Mouse (Mus musculus): ENCODE data around the gene Ptpn5.

Gene Ptpn5

GRCm38 (mm10) chr7:47056273-47056672 lies 77.2 kb downstream of the Ptpn5 start:
- no peak for DNase-seq (ENCODE audit: low spot score in 2 of 2)

GRCm38 (mm10) chr7:47055744-47056143 lies 77.7 kb downstream of the Ptpn5 start:
- DNase-seq (ENCODE audit: low spot score in 2 of 2) = no peak

GRCm38 (mm10) chr7:47054666-47055065 lies 78.8 kb downstream of the Ptpn5 start:
- no peak for DNase-seq (ENCODE audit: low spot score in 2 of 2)

GRCm38 (mm10) chr7:47053287-47053686 lies 80.2 kb downstream of the Ptpn5 start:
- no peak for DNase-seq (ENCODE audit: low spot score in 2 of 2)

GRCm38 (mm10) chr7:47052276-47052675 lies 81.2 kb downstream of the Ptpn5 start:
- no peak for DNase-seq (ENCODE audit: low spot score in 2 of 2)

GRCm38 (mm10) chr7:47051404-47052151 lies 81.9 kb downstream of the Ptpn5 start:
- peak; percentile 18 to 33 for DNase-seq (ENCODE audit: low spot score in 2 of 2)

GRCm38 (mm10) chr7:47050766-47051165 lies 82.7 kb downstream of the Ptpn5 start:
- DNase-seq (ENCODE audit: low spot score in 2 of 2) = peak; percentile 20 to 41

- peak; percentile 82 to 86 for DNase-seq (ENCODE audit: low spot score in 2 of 2)
These were observed 83.1 kb downstream of the Ptpn5 start, which contains the start of gene Tmem86a for GRCm38 (mm10) chr7:47050366-47050765. TSS of gene Tmem86a (plus strand) at chr7:47050601.

GRCm38 (mm10) chr7:47042823-47043490 lies 90.5 kb downstream of the Ptpn5 start:
- DNase-seq (ENCODE audit: low spot score in 2 of 2) = no peak

- no peak for DNase-seq (ENCODE audit: low spot score in 2 of 2)
These were observed 91.4 kb downstream of the Ptpn5 start for GRCm38 (mm10) chr7:47042121-47042520.

GRCm38 (mm10) chr7:47041706-47042105 lies 91.8 kb downstream of the Ptpn5 start:
- DNase-seq (ENCODE audit: low spot score in 2 of 2) = no peak

- no peak for DNase-seq (ENCODE audit: low spot score in 2 of 2)
These were observed 98.1 kb downstream of the Ptpn5 start for GRCm38 (mm10) chr7:47035426-47035825.

GRCm38 (mm10) chr7:47034785-47035384 lies 98.6 kb downstream of the Ptpn5 start:
- DNase-seq (ENCODE audit: low spot score in 2 of 2) = no peak

- no peak for DNase-seq (ENCODE audit: low spot score in 2 of 2)
These were observed 102.1 kb downstream of the Ptpn5 start for GRCm38 (mm10) chr7:47031371-47031770.

GRCm38 (mm10) chr7:47030517-47031193 lies 102.8 kb downstream of the Ptpn5 start:
- no peak for DNase-seq (ENCODE audit: low spot score in 2 of 2)
